Mouse (Mus musculus) right cerebral cortex, adult 2 months (tissue): ENCODE measurements around the gene Wnt3.
A peak's percentile ranks its signal among the peaks of the same experiment; 100 is the strongest.

ENCODE experiments used
- DNase-seq, 2 experiments: peaks; one replicate each; pipeline ENCODE4 v3.0.0; 2021 to 2022; ENCODE audit warnings: low spot score in 2 of 2

The Wnt3 gene

DNA sequence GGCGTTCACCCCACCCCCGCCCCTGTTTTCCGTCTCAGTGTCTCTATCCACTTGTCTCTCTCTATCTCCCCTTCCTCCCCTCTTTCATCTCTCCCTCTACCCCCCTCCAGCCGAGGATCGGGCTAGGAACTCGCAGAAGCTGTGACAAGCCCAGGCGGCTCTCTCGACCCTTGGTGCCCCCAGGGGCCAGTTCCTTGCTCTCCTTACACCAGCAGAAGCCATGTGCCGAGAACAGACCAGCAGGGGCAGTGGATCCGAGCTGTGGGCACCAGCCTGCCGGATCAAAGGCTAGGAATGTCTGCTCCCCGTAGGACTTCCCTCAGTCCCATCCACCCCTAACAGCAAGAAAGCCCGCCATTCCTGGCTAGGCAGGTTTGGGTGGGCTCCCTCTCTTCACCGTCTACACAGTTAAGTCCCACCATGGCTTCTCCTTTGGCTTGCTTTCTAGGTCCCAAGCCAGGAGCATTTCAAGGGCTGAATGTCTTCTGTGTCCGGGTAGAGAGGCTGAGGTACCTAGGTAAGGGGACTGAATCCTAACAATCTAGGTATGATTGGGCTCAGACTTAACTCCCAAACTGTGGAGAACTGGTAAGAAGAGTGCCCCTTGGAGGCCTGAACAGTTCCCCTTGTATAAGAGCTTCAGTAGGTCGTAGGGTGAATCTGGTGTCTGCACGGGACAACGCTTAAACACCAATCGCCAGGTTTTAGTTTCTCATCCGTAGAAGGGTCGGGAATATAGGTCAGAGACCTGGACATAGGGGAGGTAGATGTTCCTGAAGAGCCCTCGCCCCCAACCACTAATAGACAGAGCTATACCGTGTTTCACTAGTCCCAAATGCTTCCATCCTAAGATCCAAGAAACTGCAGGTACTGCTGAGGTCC lies 1.2 kb upstream of the Wnt3 start:
- DNase-seq, result no peak

DNA sequence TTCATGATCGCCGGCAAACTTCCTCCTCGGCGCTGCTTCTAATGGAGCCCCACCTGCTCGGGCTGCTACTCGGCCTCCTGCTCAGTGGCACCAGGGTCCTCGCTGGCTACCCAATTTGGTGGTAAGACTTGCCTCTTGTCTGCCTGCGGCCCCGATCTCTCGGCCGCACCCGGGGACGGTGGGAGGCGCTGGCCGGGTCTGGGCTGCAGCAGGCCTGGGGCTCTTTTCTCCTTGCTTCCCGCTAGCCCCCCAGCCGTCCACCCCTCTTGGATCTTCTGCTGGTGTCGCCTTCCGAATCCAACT lies 229 bp downstream of the Wnt3 start:
- no peak for DNase-seq

DNA sequence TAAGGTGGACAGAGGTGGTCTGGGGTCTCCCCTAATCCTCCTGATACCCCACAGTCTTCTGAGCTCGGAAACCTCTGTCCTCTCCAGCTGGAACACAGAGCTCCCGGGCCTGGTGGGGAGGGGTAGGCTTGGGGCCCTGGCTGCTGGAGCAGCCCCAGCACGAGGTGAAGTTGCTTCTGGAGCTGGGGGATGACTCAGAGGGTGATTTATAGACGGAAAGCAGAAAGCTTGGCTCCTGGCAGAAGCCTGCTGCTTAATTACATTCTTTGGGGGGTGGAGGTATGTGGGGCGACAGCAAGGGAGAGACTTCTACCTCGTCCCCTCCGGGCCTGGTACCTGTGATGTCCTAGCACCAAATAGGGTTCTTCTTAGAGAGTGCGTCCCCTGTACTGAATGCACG lies 6.2 kb downstream of the Wnt3 start:
- DNase-seq, result peak; percentile 25 to 32

DNA sequence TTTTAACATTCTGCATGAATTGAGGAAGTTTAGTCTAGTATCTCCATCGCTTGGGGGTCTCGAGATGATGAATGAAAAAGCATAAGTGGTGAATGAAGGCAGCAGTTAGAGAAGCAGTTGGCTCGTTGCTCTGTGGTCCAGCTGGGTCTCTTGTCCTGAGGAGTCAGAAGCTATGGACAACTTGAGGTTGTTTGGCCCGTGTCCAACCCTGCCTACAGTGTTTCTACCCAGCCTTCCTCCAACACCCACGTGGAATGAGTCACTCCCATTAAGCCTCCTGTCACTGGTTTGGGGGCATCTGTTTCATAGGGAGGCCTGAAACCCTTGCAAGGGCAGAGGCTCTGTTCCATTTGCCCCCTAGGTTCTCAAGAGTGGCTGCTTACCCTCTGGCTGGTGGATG lies 16.0 kb downstream of the Wnt3 start:
- peak in 1 of 2 experiments; percentile 54 for DNase-seq

DNA sequence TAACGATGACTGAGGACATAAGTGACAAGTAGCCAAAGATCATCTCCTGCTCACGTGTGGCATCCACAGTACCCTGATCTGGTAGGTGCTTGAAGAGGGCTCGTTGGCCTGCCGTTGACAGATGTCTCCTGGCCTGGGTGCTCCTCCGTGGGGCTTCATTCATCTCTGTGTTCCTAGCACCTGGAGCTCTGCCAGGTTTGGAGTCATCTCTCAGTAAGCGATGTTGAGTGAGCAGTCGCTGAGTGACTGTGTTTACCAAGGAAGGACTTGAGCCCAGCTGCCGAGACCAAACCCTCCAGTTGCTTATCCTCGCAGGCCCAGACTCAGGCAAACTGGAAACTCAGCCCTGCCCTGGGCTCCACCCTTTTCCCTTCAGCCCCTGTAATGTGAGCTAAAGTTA lies 27.2 kb downstream of the Wnt3 start:
- no peak for DNase-seq

DNA sequence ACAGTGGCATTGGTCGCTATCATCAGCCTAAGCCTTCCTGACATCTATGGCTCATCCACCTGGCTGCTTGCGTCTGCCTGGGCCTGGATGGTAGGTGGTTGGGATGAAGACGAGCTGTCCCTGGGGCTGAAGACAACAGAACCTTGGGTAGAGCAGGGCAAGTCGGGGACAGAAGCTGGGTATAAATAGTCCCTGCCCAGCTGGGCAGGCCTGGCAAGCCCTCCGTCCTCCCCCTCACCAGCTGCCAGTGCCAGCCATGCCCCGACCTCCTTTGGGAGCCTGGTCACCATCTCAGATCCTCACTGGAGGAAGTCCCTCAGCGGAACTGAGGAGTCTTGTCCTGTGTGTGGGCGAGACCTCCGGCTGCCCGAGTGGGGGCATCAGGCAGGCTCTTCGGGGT lies 30.2 kb downstream of the Wnt3 start:
- no peak for DNase-seq

DNA sequence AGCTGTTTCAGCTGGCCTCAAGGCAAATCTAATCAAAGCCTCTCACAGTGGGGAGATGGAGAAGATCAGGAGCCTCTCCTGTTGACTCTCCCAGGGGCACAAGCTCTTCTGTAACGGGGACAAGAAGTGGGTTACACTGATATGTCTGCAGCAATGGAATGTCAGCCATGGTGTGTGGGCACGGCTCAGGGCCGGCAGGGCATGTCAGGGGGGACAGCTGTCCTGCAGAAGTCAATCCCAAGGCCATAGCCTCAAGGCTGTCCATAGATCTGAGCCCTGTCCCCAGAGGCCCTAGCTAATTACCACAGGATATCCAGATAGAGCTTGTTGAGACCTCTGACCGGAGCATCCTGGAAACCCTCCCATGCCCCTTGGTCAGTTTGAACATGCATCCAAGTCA lies 30.9 kb downstream of the Wnt3 start:
- DNase-seq, result no peak

DNA sequence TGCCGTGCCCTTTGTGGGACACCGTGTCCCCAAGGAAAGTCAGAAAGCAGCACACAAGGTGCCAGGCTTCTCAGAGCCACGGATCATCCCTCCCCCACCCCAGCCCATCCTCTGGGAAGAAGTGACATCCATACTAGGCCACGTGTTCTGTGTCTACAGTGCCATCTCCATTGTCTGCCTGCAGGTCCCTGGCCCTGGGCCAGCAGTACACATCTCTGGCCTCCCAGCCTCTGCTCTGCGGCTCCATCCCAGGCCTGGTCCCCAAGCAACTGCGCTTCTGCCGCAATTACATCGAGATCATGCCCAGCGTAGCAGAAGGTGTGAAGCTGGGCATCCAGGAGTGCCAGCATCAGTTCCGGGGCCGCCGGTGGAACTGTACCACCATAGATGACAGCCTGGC lies 34.0 kb downstream of the Wnt3 start:
- DNase-seq, result no peak

DNA sequence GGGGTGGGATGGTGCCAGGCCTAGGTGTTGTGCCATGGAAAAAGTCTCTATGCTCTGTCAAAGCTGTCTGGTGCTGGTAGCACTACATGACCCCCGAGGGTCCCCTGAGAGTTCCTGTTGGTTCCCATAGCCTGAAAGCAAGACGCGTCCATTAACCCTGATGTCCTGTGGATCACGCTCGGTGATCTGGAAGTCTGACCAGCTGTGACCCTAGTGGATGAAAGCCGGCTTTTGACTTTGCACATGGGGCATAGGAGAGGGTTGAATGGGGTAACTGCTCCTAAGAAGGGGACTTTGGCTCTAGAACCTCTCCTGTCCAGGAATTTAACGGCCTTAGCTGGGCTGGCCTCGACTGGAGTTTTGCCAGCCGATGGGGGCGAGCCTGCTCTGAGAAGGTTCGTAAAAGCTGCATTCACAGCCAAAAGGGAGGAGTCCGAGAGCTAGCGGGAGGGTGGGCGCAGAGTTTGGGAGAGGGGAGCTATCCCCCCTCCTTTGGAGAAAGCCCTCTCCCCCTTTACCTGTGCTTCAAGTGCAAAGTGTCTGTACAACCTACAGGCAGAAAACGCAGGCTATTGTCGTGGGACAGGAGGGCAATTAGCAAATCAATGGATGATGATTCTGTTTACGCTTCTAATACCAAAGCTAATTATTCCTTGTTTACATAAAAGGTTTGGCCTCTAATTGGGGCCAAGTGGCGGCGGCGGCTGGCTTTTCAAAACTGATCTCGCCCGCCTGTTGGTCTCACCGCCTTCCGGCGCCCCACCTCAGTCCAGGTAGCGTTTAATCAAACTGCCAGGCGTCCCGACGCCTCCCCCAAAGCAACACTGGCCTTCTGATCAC lies 35.0 kb downstream of the Wnt3 start:
- no peak for DNase-seq

DNA sequence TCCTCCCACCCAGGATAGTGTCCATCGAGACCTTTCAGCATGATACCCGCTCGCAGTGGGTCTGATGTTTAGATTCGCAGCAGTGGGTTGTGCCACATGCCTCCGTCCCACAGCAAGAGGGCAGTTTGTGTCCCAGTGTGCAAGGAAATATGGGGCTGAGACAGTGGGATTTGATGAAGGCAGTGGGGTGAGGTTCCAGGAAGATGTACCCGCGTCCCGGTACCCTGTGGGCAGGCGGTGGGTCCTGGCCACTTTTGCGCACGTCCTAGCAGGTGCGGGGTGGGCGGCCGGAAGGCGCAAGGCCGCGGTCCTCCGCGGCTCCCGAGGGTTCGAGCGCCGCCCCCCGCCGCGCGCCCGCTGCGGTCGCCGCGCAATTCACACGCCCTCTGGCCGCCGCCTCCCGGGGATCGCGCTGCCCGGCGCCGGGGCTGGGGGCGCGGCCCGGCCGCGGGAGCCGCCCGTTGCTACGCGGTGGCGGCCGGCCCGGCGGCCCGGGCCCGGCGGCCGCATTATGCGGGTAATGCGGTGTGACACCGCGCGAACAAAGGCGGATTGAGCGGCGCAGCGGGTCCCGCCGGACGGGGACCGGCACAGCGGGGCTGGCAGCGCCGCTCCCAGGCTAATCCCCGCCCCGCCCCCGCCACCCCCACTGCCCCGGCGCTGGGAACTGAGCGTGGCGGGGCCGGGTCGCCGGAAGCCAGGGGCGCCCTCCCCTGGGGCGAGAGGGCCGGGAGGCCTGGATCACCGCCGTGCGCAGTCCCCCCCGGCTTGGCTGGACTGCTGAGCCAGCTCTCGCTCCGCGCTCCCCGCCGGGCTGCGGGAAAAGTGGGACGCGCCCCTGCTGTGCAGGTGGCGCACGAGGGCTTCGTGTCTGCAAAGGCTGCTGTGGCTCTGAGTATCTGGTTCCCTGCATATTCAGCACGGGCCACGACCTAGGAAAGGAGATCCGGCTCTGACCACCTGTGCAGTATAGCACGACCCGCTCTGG lies 36.0 kb downstream of the Wnt3 start:
- DNase-seq, result peak in 1 of 2 experiments; percentile 22

DNA sequence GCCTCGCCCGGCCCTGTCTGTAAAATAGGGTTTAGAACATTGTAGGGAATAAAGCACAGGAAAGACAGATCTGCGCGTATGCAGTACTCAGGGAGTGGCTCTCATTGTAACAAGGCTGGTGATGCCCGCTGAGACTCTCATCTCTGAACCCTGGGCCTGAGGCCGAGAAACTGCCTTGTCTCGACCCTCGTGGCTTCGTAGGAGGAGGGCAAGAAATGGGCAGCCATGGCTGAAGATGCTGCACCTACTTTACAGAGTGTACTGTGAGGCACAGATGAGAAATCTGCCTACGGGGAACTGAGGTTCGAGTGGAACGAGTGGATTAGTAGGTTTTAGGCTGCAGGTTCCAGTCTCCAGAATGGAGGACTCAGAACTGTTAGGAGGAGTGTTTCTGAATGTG lies 36.7 kb downstream of the Wnt3 start:
- no peak for DNase-seq

DNA sequence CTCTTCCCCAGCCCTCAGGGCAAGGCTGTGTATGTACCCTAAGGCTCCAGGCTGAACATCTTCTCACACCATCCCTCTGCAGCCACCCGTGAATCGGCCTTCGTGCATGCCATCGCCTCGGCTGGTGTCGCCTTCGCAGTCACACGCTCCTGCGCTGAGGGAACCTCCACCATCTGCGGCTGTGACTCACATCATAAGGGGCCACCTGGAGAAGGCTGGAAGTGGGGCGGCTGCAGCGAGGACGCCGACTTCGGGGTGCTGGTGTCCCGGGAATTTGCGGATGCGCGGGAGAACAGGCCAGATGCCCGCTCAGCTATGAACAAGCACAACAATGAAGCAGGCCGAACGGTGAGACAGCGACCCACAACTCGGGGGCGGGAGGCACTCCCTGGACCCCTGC lies 37.3 kb downstream of the Wnt3 start:
- DNase-seq, result peak; percentile 64 to 65

DNA sequence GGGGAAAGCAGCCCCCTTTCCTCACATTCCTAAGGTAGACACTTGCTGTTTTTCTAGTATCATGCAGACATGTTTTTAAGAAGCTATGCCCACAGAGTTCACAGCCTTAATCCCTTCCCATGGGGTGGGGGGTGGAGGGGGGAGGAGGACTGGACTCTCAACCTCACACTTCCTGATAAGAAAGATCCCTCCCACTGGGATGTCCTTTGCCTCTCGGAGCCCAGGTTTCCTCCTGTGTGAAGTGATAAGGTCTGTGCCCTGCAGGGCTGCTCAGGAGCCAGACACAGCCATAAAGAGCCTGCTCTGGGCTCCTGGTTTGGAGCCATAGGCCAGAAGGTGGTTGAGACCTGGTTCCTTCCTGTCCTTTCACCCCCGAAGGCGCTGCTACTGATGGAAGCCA lies 40.9 kb downstream of the Wnt3 start:
- no peak for DNase-seq

DNA sequence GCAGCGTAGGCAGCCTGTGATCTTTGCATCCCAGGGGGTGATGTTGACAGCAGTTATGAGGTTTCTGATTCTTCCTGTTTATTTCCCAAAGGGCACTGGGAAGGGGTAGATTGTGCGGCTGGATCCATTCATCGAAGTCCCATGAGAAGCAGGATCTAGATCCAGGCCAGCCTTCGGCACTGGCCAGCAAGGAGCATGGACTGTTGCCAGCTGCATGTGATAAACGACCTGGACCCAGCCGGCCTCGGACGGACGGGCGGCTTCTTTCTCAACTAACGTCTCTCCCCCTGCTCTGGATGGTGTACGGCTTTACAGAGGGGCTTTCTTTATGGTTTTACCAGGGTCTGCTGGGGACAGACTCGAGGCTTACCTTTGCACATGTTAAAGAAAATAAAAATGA lies 42.0 kb downstream of the Wnt3 start:
- DNase-seq, result no peak

DNA sequence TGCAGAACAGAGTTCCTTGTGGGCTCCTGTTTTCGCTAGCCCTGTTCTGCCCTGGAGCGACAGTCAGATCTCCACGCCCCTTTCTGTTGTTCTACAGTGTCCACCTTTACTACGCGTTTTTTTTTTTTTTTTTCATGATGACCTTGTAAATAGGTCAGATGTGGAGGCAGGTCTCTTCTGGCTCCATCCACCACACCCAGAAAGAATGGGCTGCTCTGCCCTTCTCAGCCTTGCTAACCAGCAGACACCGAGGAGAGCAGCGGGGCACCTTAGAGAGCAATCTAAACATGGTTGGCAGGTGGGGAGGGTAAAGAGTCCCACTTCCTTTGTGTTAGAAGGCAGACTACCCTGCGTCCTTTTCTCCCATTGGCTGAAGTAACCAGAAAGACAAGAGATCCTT lies 42.8 kb downstream of the Wnt3 start:
- DNase-seq, result no peak

DNA sequence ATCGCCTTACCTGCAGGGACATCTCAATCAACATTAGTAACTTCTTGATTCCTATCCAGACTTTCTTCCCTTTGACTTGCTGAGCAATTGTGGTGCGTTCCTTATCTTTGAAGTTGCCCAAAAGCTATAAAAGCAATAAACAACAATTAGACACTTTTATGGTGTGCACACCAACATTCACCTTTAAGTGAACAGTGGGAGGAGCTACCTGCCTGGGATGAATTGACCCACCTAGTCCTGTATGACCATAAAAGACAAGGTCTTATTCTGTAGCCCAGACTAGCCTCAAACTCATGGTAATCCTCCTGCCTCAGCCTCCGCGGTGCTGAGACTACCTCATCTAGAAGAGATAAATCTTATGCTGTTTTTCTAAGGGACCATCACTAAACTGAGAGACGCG lies 53.3 kb downstream of the Wnt3 start:
- DNase-seq, result no peak

DNA sequence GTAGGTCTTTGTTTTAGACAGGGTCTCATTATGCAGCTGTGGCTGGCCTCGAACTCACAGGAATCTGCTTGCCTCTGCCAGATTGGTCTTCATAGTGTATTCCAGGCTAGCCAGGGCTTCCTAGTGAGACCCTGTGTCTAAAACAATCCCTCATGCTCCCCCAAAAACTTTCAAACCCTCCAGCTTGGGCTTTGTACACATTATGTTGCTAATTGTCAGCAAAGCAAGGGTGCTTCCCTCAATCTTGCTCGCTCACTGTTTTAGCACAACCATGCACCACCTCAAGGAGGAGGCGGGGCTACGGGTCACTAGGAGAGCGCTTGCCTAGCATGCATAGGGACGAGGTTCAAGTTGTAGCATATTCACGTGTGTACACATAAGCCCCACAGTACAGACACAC lies 54.9 kb downstream of the Wnt3 start:
- DNase-seq, result no peak

DNA sequence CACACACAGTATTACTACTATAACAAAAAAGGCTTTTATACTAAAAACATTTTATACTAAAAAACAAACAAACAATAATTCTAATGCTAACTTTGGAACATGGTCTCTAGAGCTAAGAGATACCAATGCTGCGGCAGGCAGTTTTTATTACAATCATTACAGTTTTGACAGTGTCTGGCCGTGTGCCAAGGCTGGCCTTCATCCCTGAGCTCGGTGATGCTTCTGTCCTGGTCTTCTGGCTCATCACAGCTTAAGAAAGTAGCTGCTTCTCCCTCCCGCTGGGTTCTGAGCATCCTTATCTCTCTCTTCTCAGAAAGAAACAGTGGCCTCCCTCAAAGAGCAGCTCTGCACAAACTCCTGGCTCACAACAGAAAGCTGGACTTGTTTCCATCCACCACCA lies 56.0 kb downstream of the Wnt3 start:
- DNase-seq, result no peak

DNA sequence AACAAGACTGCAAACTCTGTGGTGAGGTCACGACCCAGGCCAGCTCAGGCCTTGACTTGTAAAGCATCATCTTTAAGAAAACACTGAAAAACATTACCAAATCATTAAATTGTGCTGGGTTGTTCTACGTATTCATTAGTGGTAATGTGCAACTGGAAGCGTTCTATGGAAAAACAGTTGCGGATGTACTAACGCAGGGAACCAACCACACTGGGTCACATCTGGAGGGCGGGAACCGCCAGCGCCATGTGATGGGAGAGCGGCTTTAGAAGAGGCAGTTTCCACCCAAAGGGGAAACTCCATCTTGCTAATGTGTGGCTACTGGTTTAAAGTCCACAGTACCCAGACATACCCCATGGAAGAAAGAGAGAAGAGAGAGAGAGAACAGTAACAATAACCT lies 56.5 kb downstream of the Wnt3 start:
- no peak for DNase-seq

DNA sequence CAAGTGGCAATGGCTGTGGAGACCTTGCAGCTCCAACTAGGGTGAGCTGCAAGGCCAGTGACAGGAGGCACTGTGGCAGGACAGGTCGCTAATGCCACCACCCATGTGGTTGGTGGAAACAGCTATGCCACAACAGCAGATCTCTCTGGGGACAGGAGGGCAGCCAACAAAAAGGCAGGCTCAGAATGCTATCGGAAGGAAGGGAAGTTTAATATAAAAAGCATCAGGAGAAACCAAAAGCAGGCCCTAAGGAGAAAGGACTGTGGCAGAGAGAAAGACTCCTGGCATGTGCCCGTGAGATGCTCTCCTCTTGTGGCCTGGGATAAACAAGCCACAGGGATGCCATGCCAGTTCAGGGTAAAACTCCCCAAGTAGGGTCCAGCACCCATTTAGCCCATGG lies 57.8 kb downstream of the Wnt3 start:
- no peak for DNase-seq

DNA sequence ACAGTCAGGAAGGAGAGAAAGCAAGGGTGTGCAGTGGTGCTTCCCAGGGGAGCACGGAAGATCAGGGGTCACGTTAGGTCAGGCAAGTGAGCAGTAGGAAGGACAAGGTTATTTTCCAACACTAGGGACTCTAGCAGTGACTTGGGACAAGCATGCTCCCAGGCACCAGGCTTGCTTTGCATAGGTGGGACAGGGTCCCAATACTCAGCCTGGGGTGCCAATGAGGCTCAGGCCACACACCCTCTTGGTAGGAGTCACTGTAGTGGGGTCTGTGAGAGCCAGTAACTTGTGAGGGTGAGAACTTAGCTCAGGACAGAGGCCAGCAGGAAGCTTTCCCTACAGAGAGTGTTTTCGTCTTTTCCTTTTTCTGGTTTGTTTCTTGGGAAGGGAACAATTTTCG lies 58.4 kb downstream of the Wnt3 start:
- DNase-seq, result no peak

DNA sequence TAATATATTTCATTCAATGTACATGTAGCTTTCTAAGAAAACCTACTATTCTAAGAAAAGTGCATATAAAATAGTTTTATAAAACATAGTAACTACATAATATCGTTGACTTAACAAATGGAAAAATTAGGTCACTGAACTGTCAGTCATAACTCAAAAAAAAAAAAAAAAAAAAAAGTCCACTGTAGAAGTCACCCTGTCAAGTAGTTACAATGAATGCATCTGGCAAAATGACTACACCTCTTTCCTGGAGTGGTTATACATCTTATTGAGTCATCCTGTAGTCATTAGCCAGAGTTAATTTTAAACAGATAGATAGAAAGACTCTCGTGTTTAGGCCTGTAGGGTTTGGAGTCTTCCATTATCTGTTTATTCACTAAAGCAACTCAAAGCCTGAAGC lies 65.0 kb downstream of the Wnt3 start:
- no peak for DNase-seq
